Mouse (Mus musculus) ES-Bruce4 (cell line): ENCODE data around the gene Rcc1. TPM values are rescaled to one million over a fixed set of nuclear protein-coding genes. Genes with fewer than 3 reads are reported as not detected.
"Not testable (repeated sequence)": the region's sequence is repeated elsewhere in the genome, so short reads cannot be mapped to it uniquely, and the experiment has no call there.

ENCODE experiments used
- H3K27ac ChIP-seq: 2 replicates; pipeline ENCODE4 v1.5.1; 2012; ENCODE audit warnings: low read length, inconsistent platforms; ENCODE audit not compliant: insufficient read depth
- H3K27me3 ChIP-seq: 2 replicates; pipeline ENCODE4 v1.6.1; 2012; ENCODE audit warnings: mild to moderate bottlenecking, low read length, inconsistent platforms; ENCODE audit not compliant: control insufficient read depth, poor library complexity, insufficient read depth, severe bottlenecking
- H3K36me3 ChIP-seq: 2 replicates; pipeline ENCODE4 v1.6.1; 2012; ENCODE audit warnings: inconsistent platforms, mild to moderate bottlenecking, low read length, moderate library complexity; ENCODE audit not compliant: control insufficient read depth, poor library complexity, insufficient read depth, severe bottlenecking
- H3K4me1 ChIP-seq: one replicate; pipeline ENCODE4 v1.8.1; 2011; ENCODE audit warnings: low read length; ENCODE audit not compliant: control insufficient read depth, insufficient read depth
- H3K4me3 ChIP-seq: 2 replicates; pipeline ENCODE4 v1.5.1; 2011; ENCODE audit warnings: low read depth, mild to moderate bottlenecking, low read length
- H3K9ac ChIP-seq: 2 replicates; pipeline ENCODE4 v1.6.1; 2012; ENCODE audit warnings: low read depth, mild to moderate bottlenecking, inconsistent platforms; ENCODE audit not compliant: poor library complexity, severe bottlenecking
- H3K9me3 ChIP-seq: replicated peaks from 2 replicates; pipeline ENCODE4 v1.6.1; 2012; ENCODE audit warnings: mild to moderate bottlenecking, low read length, inconsistent platforms; ENCODE audit not compliant: control insufficient read depth, poor library complexity, insufficient read depth, severe bottlenecking
- CTCF ChIP-seq: IDR thresholded peaks from one replicate; pipeline ENCODE4 v1.8.1; 2011; ENCODE audit warnings: low read depth, low read length
- EP300 ChIP-seq: IDR thresholded peaks from 2 replicates; pipeline ENCODE4 v1.6.1; 2011; ENCODE audit warnings: low read depth, low read length; ENCODE audit not compliant: insufficient read depth
- POLR2A ChIP-seq: IDR thresholded peaks from one replicate; pipeline ENCODE4 v1.8.1; 2011; ENCODE audit warnings: low read length; ENCODE audit not compliant: insufficient read depth
- polyA plus RNA-seq: library from polyadenylated mRNA; stranded (reverse); fragments of >200 nt; gene quantifications from 2 replicates; pipeline ENCODE4 v1.2.4, GENCODE M21; 2011; ENCODE audit warnings: low read depth; ENCODE audit not compliant: missing spikeins, insufficient read depth, insufficient read length

Rcc1 gene
- polyA plus RNA-seq, 1 experiment = 78.8 TPM

- Histone ChIP-seq H3K9ac (peak overlapping the region; percentile 96), H3K4me3 (peak overlapping the region; percentile 88), H3K4me1 (no peaks in the 10 kb centered on the region), H3K27ac (peak overlapping the region; percentile 94), H3K9me3 (no peaks in the 10 kb centered on the region), H3K36me3 (peaks cover 33% of the 10 kb centered on the region), H3K27me3 (no peaks in the 10 kb centered on the region)
- TF ChIP-seq EP300 = no peak
- no peak for TF ChIP-seq POLR2A
- no peak for TF ChIP-seq CTCF
Observed at GRCm38 (mm10) chr4:132309140-132309848, 44.1 kb downstream of the Rcc1 start.

DNA sequence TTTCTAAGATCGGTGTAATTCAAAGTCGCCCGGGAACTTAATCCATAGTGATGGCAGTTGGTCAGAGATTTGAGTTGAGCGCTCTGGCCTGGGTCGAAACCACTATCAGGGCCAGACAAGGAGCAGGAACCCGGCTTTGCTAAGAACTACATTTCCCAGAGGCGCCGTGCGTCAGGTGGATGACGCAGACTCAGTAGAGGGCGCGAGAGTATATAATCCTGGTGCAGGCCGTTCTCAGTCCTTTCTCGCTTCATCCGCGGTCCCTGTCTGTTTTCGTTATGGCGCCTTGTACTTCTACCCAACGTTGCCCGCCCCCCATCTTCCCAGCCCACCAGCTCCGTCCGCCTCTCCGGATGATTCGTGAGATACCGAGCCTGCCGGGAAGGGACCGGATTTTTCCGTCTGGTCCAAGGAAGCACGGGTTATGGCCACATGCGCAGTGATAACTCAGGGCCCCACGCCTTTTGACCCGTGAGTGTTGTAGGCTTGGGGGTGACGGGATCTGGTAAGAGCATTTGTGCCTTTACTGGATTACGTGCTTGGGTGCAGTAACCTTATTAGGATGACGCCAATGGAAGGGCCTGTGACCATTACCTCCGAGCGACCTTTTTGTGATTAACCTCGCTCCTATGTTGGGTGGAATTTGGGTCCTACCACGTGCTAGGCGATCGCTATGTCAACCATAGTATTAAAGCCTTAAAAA is 44.8 kb downstream of the Rcc1 start:
- Histone ChIP-seq H3K4me3 (peak overlapping the region; percentile 88), H3K4me1 (no peaks in the 10 kb centered on the region), H3K27me3 (no peaks in the 10 kb centered on the region), H3K9me3 (no peaks in the 10 kb centered on the region), H3K9ac (peak overlapping the region; percentile 96), H3K36me3 (peaks cover 33% of the 10 kb centered on the region), H3K27ac (peak overlapping the region; percentile 94)
- TF ChIP-seq POLR2A = peak; percentile 100
- TF ChIP-seq EP300 = no peak

GRCm38 (mm10) chr4:132306004-132306403 is 47.4 kb downstream of the Rcc1 start:
- no peak for TF ChIP-seq CTCF
- no peak for TF ChIP-seq POLR2A
- TF ChIP-seq EP300 = no peak
- H3K36me3 ChIP-seq = peaks cover 23% of the 10 kb centered on the region
- H3K4me1 ChIP-seq = peaks cover 3% of the 10 kb centered on the region
- no peak overlapping the region for H3K4me3 ChIP-seq
- no peaks in the 10 kb centered on the region for H3K27me3 ChIP-seq
- H3K9ac ChIP-seq = peak overlapping the region; percentile 25; the same call in 1 of the 2 replicates
- peak overlapping the region; percentile 26; the same call in 1 of the 2 replicates for H3K27ac ChIP-seq
- no peaks in the 10 kb centered on the region for H3K9me3 ChIP-seq

DNA sequence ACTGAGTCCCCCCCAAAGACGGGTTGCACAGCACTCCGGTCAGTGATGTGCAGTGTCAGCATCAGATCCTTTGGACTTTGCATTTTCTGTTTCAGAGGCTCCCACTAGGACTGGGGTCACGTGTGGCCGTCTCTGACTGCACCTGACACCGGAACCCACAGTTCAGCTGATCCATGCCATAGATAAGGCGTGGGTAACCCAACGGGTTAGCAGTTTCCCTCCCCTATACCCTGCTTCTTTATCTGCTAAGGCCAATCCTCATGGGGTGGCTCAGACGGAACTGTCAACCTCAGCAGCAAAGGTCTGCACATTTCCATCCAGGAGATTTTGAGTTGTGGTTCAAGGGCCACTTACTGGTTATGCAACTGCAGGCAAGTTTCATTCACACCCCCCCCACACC is 48.1 kb downstream of the Rcc1 start:
- TF ChIP-seq POLR2A (no peak), CTCF (no peak), EP300 (no peak)
- Histone ChIP-seq H3K36me3 (peaks cover 16% of the 10 kb centered on the region), H3K9me3 (no peaks in the 10 kb centered on the region), H3K4me3 (no peak overlapping the region), H3K9ac (no peak overlapping the region), H3K27ac (no peak overlapping the region), H3K4me1 (peaks cover 3% of the 10 kb centered on the region), H3K27me3 (no peaks in the 10 kb centered on the region)

DNA sequence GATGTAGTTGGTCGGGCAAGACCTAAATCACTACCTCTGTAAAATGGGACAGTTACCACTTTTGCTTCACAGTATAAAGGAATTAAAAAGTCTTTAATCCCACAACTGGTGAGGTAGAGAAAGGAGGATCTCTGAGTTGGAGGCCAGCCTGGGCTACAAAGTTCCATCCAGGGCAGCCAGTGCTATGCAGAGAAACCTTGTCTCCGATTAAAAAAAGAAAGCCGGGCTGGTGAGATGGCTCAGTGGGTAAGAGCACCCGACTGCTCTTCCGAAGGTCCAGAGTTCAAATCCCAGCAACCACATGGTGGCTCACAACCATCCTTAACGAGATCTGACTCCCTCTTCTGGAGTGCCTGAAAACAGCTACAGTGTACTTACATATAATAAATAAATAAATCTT is 49.9 kb downstream of the Rcc1 start:
- peak overlapping the region; percentile 57 for H3K27ac ChIP-seq
- not testable (repeated sequence) for H3K36me3 ChIP-seq
- H3K9ac ChIP-seq = peak overlapping the region; percentile 17; the same call in 1 of the 2 replicates

GRCm38 (mm10) chr4:132302939-132303479 is 50.4 kb downstream of the Rcc1 start, which contains the start of gene Rab42:
Gene Rab42 (minus strand): TSS chr4:132303385.
- H3K27ac ChIP-seq = peak within 1 kb of the TSS; percentile 57
- peak within 1 kb of the TSS; percentile 17 for H3K9ac ChIP-seq
- TF ChIP-seq CTCF (no peak), EP300 (no peak), POLR2A (no peak)
- no peaks in the 10 kb centered on the region for H3K27me3 ChIP-seq
- H3K4me3 ChIP-seq = peak within 1 kb of the TSS; percentile 77
- H3K4me1 ChIP-seq = peaks cover 3% of the 10 kb centered on the region
- no peaks in the 10 kb centered on the region for H3K9me3 ChIP-seq
- no peaks in the 10 kb centered on the region for H3K36me3 ChIP-seq

More for the DNA sequence above, 49.9 kb downstream of the Rcc1 start:
- not testable (repeated sequence) for H3K4me1 ChIP-seq, H3K27me3 ChIP-seq, H3K9me3 ChIP-seq
- H3K4me3 ChIP-seq = peak overlapping the region; percentile 77
